Mouse (Mus musculus) telencephalon, adult 2 months (tissue): Measurements from ENCODE around the gene Gm47995.
"Not testable (repeated sequence)": the region's sequence is repeated elsewhere in the genome, so short reads cannot be mapped to it uniquely, and the experiment has no call there.

ENCODE experiments used
- DNase-seq: peaks from one replicate; pipeline ENCODE4 v3.0.0-alpha.2; 2011; ENCODE audit warnings: low read depth, low spot score

Gene Gm47995

GRCm38 (mm10) chr1:151198120-151198519, at the start of gene Gm47995:
Gene Gm47995 (plus strand): TSS chr1:151198448.
- DNase-seq: not testable (repeated sequence)

GRCm38 (mm10) chr1:151150211-151150610, 48.0 kb upstream of the Gm47995 start:
- no peak for DNase-seq

- no peak for DNase-seq
Measured at GRCm38 (mm10) chr1:151151089-151151488, 47.2 kb upstream of the Gm47995 start.

- DNase-seq: no peak
Measured at GRCm38 (mm10) chr1:151153056-151153652, 45.1 kb upstream of the Gm47995 start.

- DNase-seq: not testable (repeated sequence)
Measured at GRCm38 (mm10) chr1:151154131-151154530, 44.1 kb upstream of the Gm47995 start.

GRCm38 (mm10) chr1:151156129-151156528, 42.1 kb upstream of the Gm47995 start:
- DNase-seq: no peak

GRCm38 (mm10) chr1:151156777-151157632, 41.2 kb upstream of the Gm47995 start:
- DNase-seq: no peak

GRCm38 (mm10) chr1:151157963-151158856, 40.0 kb upstream of the Gm47995 start:
- DNase-seq: no peak

GRCm38 (mm10) chr1:151158857-151159510, 39.3 kb upstream of the Gm47995 start:
- no peak for DNase-seq

- DNase-seq: no peak
Measured at GRCm38 (mm10) chr1:151166031-151166430, 32.2 kb upstream of the Gm47995 start.

- DNase-seq: no peak
Measured at GRCm38 (mm10) chr1:151167297-151168047, 30.8 kb upstream of the Gm47995 start.

- DNase-seq: no peak
Measured at GRCm38 (mm10) chr1:151168637-151169036, 29.6 kb upstream of the Gm47995 start.

- peak; percentile 62 for DNase-seq
Measured at GRCm38 (mm10) chr1:151171572-151172461, 26.4 kb upstream of the Gm47995 start.

- DNase-seq: no peak
Measured at GRCm38 (mm10) chr1:151177030-151177936, 21.0 kb upstream of the Gm47995 start.

- no peak for DNase-seq
Measured at GRCm38 (mm10) chr1:151177937-151178271, 20.3 kb upstream of the Gm47995 start.

- DNase-seq: no peak
Measured at GRCm38 (mm10) chr1:151178505-151179083, 19.7 kb upstream of the Gm47995 start.

- no peak for DNase-seq
Measured at GRCm38 (mm10) chr1:151180167-151180566, 18.1 kb upstream of the Gm47995 start.

- DNase-seq: not testable (repeated sequence)
Measured at GRCm38 (mm10) chr1:151182266-151182665, 16.0 kb upstream of the Gm47995 start, which contains the start of gene Gm47985. Gene Gm47985 (plus strand): TSS chr1:151182537.
